Comparison of ENCODE assay signal across 8 mouse cellular contexts in genomic region chr11:51757023-51757422, GRCm38 (mm10). TPM values are rescaled to one million over a fixed set of nuclear protein-coding genes. Genes with fewer than 3 reads are reported as not detected.
DNase-seq lines count a peak whose midpoint lies in the region; ATAC-seq and TF ChIP-seq lines count a peak whose summit lies in the region.

No protein-coding gene starts in this region.

- H3K4me1 ChIP-seq in kidney, adult 2 months (ENCODE audit: control insufficient read depth, insufficient read depth, low read length), result peaks cover 9% of the 10 kb centered on the region; the same call in 1 of the 2 replicates
- H3K4me1 ChIP-seq in bone marrow macrophage, adult 2 months (ENCODE audit: control insufficient read depth, insufficient read depth, low read length), result peaks cover 18% of the 10 kb centered on the region
- H3K4me1 ChIP-seq in hindbrain, embryonic 10.5 days (replicated peaks), result peaks cover 24% of the 10 kb centered on the region
- peaks cover 11% of the 10 kb centered on the region; the same call in 1 of the 2 replicates for H3K4me1 ChIP-seq in midbrain, embryonic 11.5 days (ENCODE audit: control insufficient read depth, insufficient read depth, low read length)

- DNase-seq in kidney, adult 2 months, result no peak
- DNase-seq in kidney, adult 8-10 months, result no peak
- DNase-seq in hindbrain, embryonic 10.5 days (ENCODE audit: low spot score), result no peak
- no peak for DNase-seq in midbrain, embryonic 11.5 days (ENCODE audit: low spot score, missing footprints)
- no peak for DNase-seq in urinary bladder, postnatal 36 days (ENCODE audit: low spot score in 2 of 2)
- no peak for DNase-seq in spleen, adult 12 weeks (ENCODE audit: low spot score)
- DNase-seq in layer of hippocampus, postnatal 25 days (ENCODE audit: extremely low spot score in 1 of 2, low spot score in 1 of 2), result no peak

- H3K9ac ChIP-seq in midbrain, embryonic 11.5 days (ENCODE audit: low read length), result peak overlapping the region; percentile 93

- no peak for ATAC-seq in midbrain, embryonic 11.5 days (ENCODE audit: low FRiP score)

- no peak for TF ChIP-seq CTCF in kidney, adult 2 months (conservative IDR thresholded peaks at IDR 0.05; ENCODE audit: insufficient read depth, insufficient read length, low read depth, low read length)
- TF ChIP-seq CTCF in bone marrow macrophage, adult 2 months (IDR thresholded peaks at IDR 0.05; ENCODE audit: low read depth, low read length), result no peak

- no peaks in the 10 kb centered on the region for H3K9me3 ChIP-seq in hindbrain, embryonic 10.5 days
- H3K9me3 ChIP-seq in midbrain, embryonic 11.5 days (ENCODE audit: control insufficient read depth, low read length), result no peaks in the 10 kb centered on the region

- H3K27me3 ChIP-seq in kidney, adult 2 months (replicated peaks; ENCODE audit: control insufficient read depth, insufficient read depth, low read length), result no peaks in the 10 kb centered on the region
- H3K27me3 ChIP-seq in hindbrain, embryonic 10.5 days (ENCODE audit: insufficient read depth, poor library complexity, severe bottlenecking), result no peaks in the 10 kb centered on the region
- H3K27me3 ChIP-seq in midbrain, embryonic 11.5 days (ENCODE audit: control insufficient read depth, insufficient read depth, low read length), result no peaks in the 10 kb centered on the region

- H3K4me2 ChIP-seq in midbrain, embryonic 11.5 days, result peak overlapping the region; percentile 84

- H3K36me3 ChIP-seq in kidney, adult 2 months (ENCODE audit: control insufficient read depth, insufficient read depth, low read length), result no peaks in the 10 kb centered on the region
- H3K36me3 ChIP-seq in hindbrain, embryonic 10.5 days, result no peaks in the 10 kb centered on the region
- H3K36me3 ChIP-seq in midbrain, embryonic 11.5 days (ENCODE audit: control insufficient read depth, insufficient read depth, low read length), result no peaks in the 10 kb centered on the region

- peak overlapping the region; percentile 85 for H3K4me3 ChIP-seq in kidney, adult 2 months (ENCODE audit: insufficient read depth, low read depth, low read length)
- peak overlapping the region; percentile 80 for H3K4me3 ChIP-seq in bone marrow macrophage, adult 2 months (ENCODE audit: insufficient read depth, low read length)
- H3K4me3 ChIP-seq in hindbrain, embryonic 10.5 days, result peak overlapping the region; percentile 97
- peak overlapping the region; percentile 95 for H3K4me3 ChIP-seq in midbrain, embryonic 11.5 days (ENCODE audit: low read depth, low read length)

- peak overlapping the region; percentile 87 for H3K27ac ChIP-seq in kidney, adult 2 months (ENCODE audit: insufficient read depth, low read depth, low read length)
- peak overlapping the region; percentile 86 for H3K27ac ChIP-seq in bone marrow macrophage, adult 2 months (ENCODE audit: insufficient read depth, low read depth, low read length)
- peak overlapping the region; percentile 88 for H3K27ac ChIP-seq in hindbrain, embryonic 10.5 days
- no peak overlapping the region for H3K27ac ChIP-seq in midbrain, embryonic 11.5 days (ENCODE audit: low read depth, low read length)

- WGBS in kidney, adult 2 months, result 77% methylated on average over 11 of the region's 11 CpGs
- WGBS in hindbrain, embryonic 10.5 days, result 78% methylated on average over 11 of the region's 11 CpGs
- 81% methylated on average over 11 of the region's 11 CpGs for WGBS in midbrain, embryonic 11.5 days

- no peak for TF ChIP-seq POLR2A in kidney, adult 2 months (IDR thresholded peaks at IDR 0.05; ENCODE audit: low read depth, low read length)
- TF ChIP-seq POLR2A in bone marrow macrophage, adult 2 months (IDR thresholded peaks at IDR 0.05; ENCODE audit: borderline replicate concordance, low read depth, low read length), result no peak

RNA-seq across cellular contexts. Expression of gene Sec24a, which starts 6.4 kb away (rescaled TPM):
- 14.7 and 14.8 TPM in 2 replicates for polyA plus RNA-seq in kidney, adult 2 months (2012; rRNA removed)
- 12.0 and 12.6 TPM in 2 replicates for polyA plus RNA-seq in bone marrow macrophage, adult 2 months (2012; ENCODE audit: insufficient read depth, insufficient read length, missing spikeins)
- 12.5 and 13.3 TPM in 2 replicates for polyA plus RNA-seq in hindbrain, embryonic 10.5 days (2016; fragmentation: Nextera tagmentation; extraction: Ambion mirVana)
- 13.0 and 14.5 TPM in 2 replicates for polyA plus RNA-seq in midbrain, embryonic 11.5 days (2014; fragmentation: Nextera tagmentation; extraction: Ambion mirVana)
- total RNA-seq in layer of hippocampus, postnatal 25 days (2021), result 10 to 100 TPM; 15.3 to 22.0 TPM

RNA-seq across cellular contexts. Expression of gene Sar1b, which starts 6.5 kb away (rescaled TPM):
- 47.1 and 62.2 TPM in 2 replicates for polyA plus RNA-seq in kidney, adult 2 months (2012; rRNA removed)
- polyA plus RNA-seq in bone marrow macrophage, adult 2 months (2012; ENCODE audit: insufficient read depth, insufficient read length, missing spikeins), result 51.9 and 52.7 TPM in 2 replicates
- 117 and 135 TPM in 2 replicates for polyA plus RNA-seq in hindbrain, embryonic 10.5 days (2016; fragmentation: Nextera tagmentation; extraction: Ambion mirVana)
- 128 and 141 TPM in 2 replicates for polyA plus RNA-seq in midbrain, embryonic 11.5 days (2014; fragmentation: Nextera tagmentation; extraction: Ambion mirVana)
- total RNA-seq in layer of hippocampus, postnatal 25 days (2021), result 10 to 100 TPM; 68.7 to 72.7 TPM
